Mouse (Mus musculus) liver, embryonic 14.5 days (tissue): Measurements from ENCODE around the gene Adgrl3.

ENCODE experiments used
- CTCF ChIP-seq: IDR thresholded peaks from 2 replicates; pipeline ENCODE4 v1.5.1; 2016; ENCODE audit warnings: antibody characterized with exemption, low read depth, control low read depth
- EP300 ChIP-seq: IDR thresholded peaks from 2 replicates; pipeline ENCODE4 v1.6.1; 2016; ENCODE audit warnings: antibody characterized with exemption, low read depth

- TF ChIP-seq CTCF = no peak
- TF ChIP-seq EP300 = no peak
Observed at GRCm38 (mm10) chr5:81375992-81376391, 356.1 kb downstream of the Adgrl3 start.
